Comparison of ENCODE assay signal across 17 mouse cellular contexts in genomic region chr1:18129983-18130382, GRCm38 (mm10).
"Had no signal": no experiment of that assay in that cellular context is flagged by ENCODE, and none has a peak within 500 bp of the region (broad histone marks: within the 10 kb centered on the region; RNA-seq: fewer than 3 reads in every experiment).

No protein-coding gene starts in this region.

- ATAC-seq: liver, embryonic 12.5 days; liver, postnatal 0 days; lung, postnatal 0 days; midbrain, embryonic 13.5 days; midbrain, embryonic 15.5 days; midbrain, embryonic 16.5 days had no signal

- DNase-seq: left cerebral cortex, postnatal 4 days; liver; liver, embryonic 13.5 days; liver, postnatal 0 days; lung, adult 18-20 months; lung, adult 2 months; lung, embryonic 14.5 days; lung, postnatal 10 days; lung, postnatal 14 days; lung, postnatal 36 days; lung, postnatal 4 days; midbrain, embryonic 14.5 days had no signal
